Mouse (Mus musculus) frontal cortex, postnatal 36 days (tissue): ENCODE results near the gene Smok2a.
"Not testable (repeated sequence)": the region's sequence is repeated elsewhere in the genome, so short reads cannot be mapped to it uniquely, and the experiment has no call there.

ENCODE experiments used
- DNase-seq, 2 experiments: peaks; one replicate each; pipeline ENCODE4 v3.0.0; 2022; ENCODE audit warnings: low spot score in 2 of 2

Smok2a gene

GRCm38 (mm10) chr17:13220888-13221287 lies at the start of gene Smok2a:
Smok2a (plus strand) TSS chr17:13221188.
- DNase-seq, result no peak

- not testable (repeated sequence) for DNase-seq
Observed at GRCm38 (mm10) chr17:13173578-13173977, 47.4 kb upstream of the Smok2a start.

GRCm38 (mm10) chr17:13174029-13174428 lies 47.0 kb upstream of the Smok2a start:
- DNase-seq, result not testable (repeated sequence)

GRCm38 (mm10) chr17:13175609-13176008 lies 45.4 kb upstream of the Smok2a start:
- DNase-seq, result not testable (repeated sequence)

- DNase-seq, result not testable (repeated sequence)
Observed at GRCm38 (mm10) chr17:13177796-13178195, 43.2 kb upstream of the Smok2a start.

GRCm38 (mm10) chr17:13179021-13179420 lies 42.0 kb upstream of the Smok2a start:
- not testable (repeated sequence) for DNase-seq

- DNase-seq, result not testable (repeated sequence)
Observed at GRCm38 (mm10) chr17:13180491-13180890, 40.5 kb upstream of the Smok2a start.

- DNase-seq, result not testable (repeated sequence)
Observed at GRCm38 (mm10) chr17:13182712-13183111, 38.3 kb upstream of the Smok2a start.

- DNase-seq, result not testable (repeated sequence)
Observed at GRCm38 (mm10) chr17:13184514-13184913, 36.5 kb upstream of the Smok2a start.

GRCm38 (mm10) chr17:13186541-13186940 lies 34.4 kb upstream of the Smok2a start:
- DNase-seq, result not testable (repeated sequence)

- not testable (repeated sequence) for DNase-seq
Observed at GRCm38 (mm10) chr17:13187621-13188020, 33.4 kb upstream of the Smok2a start.

- not testable (repeated sequence) for DNase-seq
Observed at GRCm38 (mm10) chr17:13188846-13189245, 32.1 kb upstream of the Smok2a start.

GRCm38 (mm10) chr17:13190836-13191583 lies 30.0 kb upstream of the Smok2a start:
- DNase-seq, result not testable (repeated sequence)

- not testable (repeated sequence) for DNase-seq
Observed at GRCm38 (mm10) chr17:13196486-13196885, 24.5 kb upstream of the Smok2a start.

- DNase-seq, result not testable (repeated sequence)
Observed at GRCm38 (mm10) chr17:13198812-13199211, 22.2 kb upstream of the Smok2a start.

GRCm38 (mm10) chr17:13199880-13200409 lies 21.0 kb upstream of the Smok2a start:
- not testable (repeated sequence) for DNase-seq

- not testable (repeated sequence) for DNase-seq
Observed at GRCm38 (mm10) chr17:13201551-13201950, 19.4 kb upstream of the Smok2a start.

- DNase-seq, result not testable (repeated sequence)
Observed at GRCm38 (mm10) chr17:13202453-13203107, 18.4 kb upstream of the Smok2a start.

- DNase-seq, result not testable (repeated sequence)
Observed at GRCm38 (mm10) chr17:13205247-13205646, 15.7 kb upstream of the Smok2a start.

GRCm38 (mm10) chr17:13206491-13206890 lies 14.5 kb upstream of the Smok2a start:
- no peak for DNase-seq

GRCm38 (mm10) chr17:13208460-13208859 lies 12.5 kb upstream of the Smok2a start:
- not testable (repeated sequence) for DNase-seq

- DNase-seq, result no peak
Observed at GRCm38 (mm10) chr17:13212136-13212850, 8.7 kb upstream of the Smok2a start.
